Mouse (Mus musculus): ENCODE results near the gene Kdm4a.

GRCm38 (mm10) chr4:118099637-118100364 lies 80.0 kb downstream of the Kdm4a start:
- TF ChIP-seq CTCF (IDR thresholded peaks at IDR 0.05; ENCODE audit: low read depth), result no peak
- TF ChIP-seq EP300 (IDR thresholded peaks at IDR 0.05; ENCODE audit: low read depth), result no peak
